Mouse (Mus musculus) bone marrow macrophage, adult 2 months (primary cell): ENCODE results near the gene Tet1. TPM values are rescaled to one million over a fixed set of nuclear protein-coding genes. Genes with fewer than 3 reads are reported as not detected.
"Not testable (repeated sequence)": the region's sequence is repeated elsewhere in the genome, so short reads cannot be mapped to it uniquely, and the experiment has no call there.

Experiments used
- H3K27ac ChIP-seq: 2 replicates; pipeline ENCODE4 v1.5.1; 2012; ENCODE audit warnings: low read depth, low read length; ENCODE audit not compliant: insufficient read depth
- H3K4me1 ChIP-seq: 2 replicates; pipeline ENCODE4 v1.6.1; 2012; ENCODE audit warnings: low read length; ENCODE audit not compliant: control insufficient read depth, insufficient read depth
- H3K4me3 ChIP-seq: 2 replicates; pipeline ENCODE4 v1.5.1; 2012; ENCODE audit warnings: mild to moderate bottlenecking, low read length, moderate library complexity; ENCODE audit not compliant: insufficient read depth
- CTCF ChIP-seq: IDR thresholded peaks from 2 replicates; pipeline ENCODE4 v1.5.1; 2012; ENCODE audit warnings: low read depth, mild to moderate bottlenecking, low read length, moderate library complexity
- POLR2A ChIP-seq: IDR thresholded peaks from 2 replicates; pipeline ENCODE4 v1.6.1; 2012; ENCODE audit warnings: mild to moderate bottlenecking, low read depth, low read length, borderline replicate concordance
- polyA plus RNA-seq: library from polyadenylated mRNA; stranded (reverse); fragments of >200 nt; gene quantifications from 2 replicates; pipeline ENCODE4 v1.2.4, GENCODE M21; 2012; ENCODE audit not compliant: missing spikeins, insufficient read depth, insufficient read length

Gene Tet1
- polyA plus RNA-seq, 1 experiment: 0.67 TPM

GRCm38 (mm10) chr10:62791251-62792176 lies 117.3 kb downstream of the Tet1 start:
- peaks cover 23% of the 10 kb centered on the region for H3K4me1 ChIP-seq
- H3K27ac ChIP-seq: peak overlapping the region; percentile 92
- TF ChIP-seq POLR2A (no peak; the same call in 1 of the 2 replicates), CTCF (no peak)
- H3K4me3 ChIP-seq: peak overlapping the region; percentile 88

- not testable (repeated sequence) for H3K4me1 ChIP-seq, H3K4me3 ChIP-seq, H3K27ac ChIP-seq
Measured at GRCm38 (mm10) chr10:62781776-62782175, 127.0 kb downstream of the Tet1 start.

Other genes with a start within 250 kb of the Tet1 start
- not detected in 2 replicates for gene Stox1, start 182.9 kb downstream of the Tet1 start, polyA plus RNA-seq
- 82.6 and 93.4 TPM in 2 replicates for gene Ccar1, start 116.7 kb downstream of the Tet1 start, polyA plus RNA-seq
- gene Slc25a16, start 11.6 kb upstream of the Tet1 start, polyA plus RNA-seq: 15.1 and 17.3 TPM in 2 replicates
- gene Dna2, start 38.0 kb upstream of the Tet1 start, polyA plus RNA-seq: 17.3 and 18.3 TPM in 2 replicates
- 17.4 and 18.9 TPM in 2 replicates for gene Rufy2, start 71.2 kb upstream of the Tet1 start, polyA plus RNA-seq
- 44.2 and 55.0 TPM in 2 replicates for gene Hnrnph3, start 115.2 kb upstream of the Tet1 start, polyA plus RNA-seq
- gene Pbld2, start 115.3 kb upstream of the Tet1 start, polyA plus RNA-seq: 0.24 and 0.87 TPM in 2 replicates
- not detected in 2 replicates for gene Pbld1, start 151.2 kb upstream of the Tet1 start, polyA plus RNA-seq
- gene Atoh7, start 190.7 kb upstream of the Tet1 start, polyA plus RNA-seq: not detected in 2 replicates